ENCODE assay signal across 8 mouse cellular contexts in genomic region chr12:111678670-111678933, GRCm38 (mm10). TPM values are rescaled to one million over a fixed set of nuclear protein-coding genes. Genes with fewer than 3 reads are reported as not detected.
A peak's percentile ranks its signal among the peaks of the same experiment; 100 is the strongest.
DNase-seq lines count a peak whose midpoint lies in the region; ATAC-seq and TF ChIP-seq lines count a peak whose summit lies in the region.

No protein-coding gene starts in this region.

- peak overlapping the region; percentile 82 for H3K9ac ChIP-seq in kidney, embryonic 14.5 days (ENCODE audit: low read depth, low read length)
- H3K9ac ChIP-seq in hindbrain, embryonic 14.5 days = peak overlapping the region; percentile 70
- H3K9ac ChIP-seq in midbrain, embryonic 14.5 days (replicated peaks; ENCODE audit: low read length) = peak overlapping the region; percentile 65

- DNase-seq in kidney, adult 9 months = no peak
- DNase-seq in hindbrain, embryonic 14.5 days (ENCODE audit: low spot score) = no peak
- DNase-seq in midbrain, embryonic 14.5 days = no peak
- no peak for DNase-seq in adrenal gland, adult 8-10 months
- no peak for DNase-seq in layer of hippocampus, postnatal 14 days (ENCODE audit: low spot score in 2 of 2)
- DNase-seq in gastrocnemius, postnatal 4 days (ENCODE audit: low spot score in 2 of 2) = no peak

- H3K27ac ChIP-seq in kidney, embryonic 14.5 days (ENCODE audit: low read depth, low read length) = no peak overlapping the region
- no peak overlapping the region for H3K27ac ChIP-seq in cortical plate, adult 2 months (ENCODE audit: insufficient read depth, low read length)
- no peak overlapping the region for H3K27ac ChIP-seq in hindbrain, embryonic 14.5 days
- H3K27ac ChIP-seq in midbrain, embryonic 14.5 days (replicated peaks; ENCODE audit: low read depth, low read length) = no peak overlapping the region

- no peaks in the 10 kb centered on the region for H3K9me3 ChIP-seq in kidney, embryonic 14.5 days (ENCODE audit: control insufficient read depth, low read length)
- H3K9me3 ChIP-seq in hindbrain, embryonic 14.5 days (ENCODE audit: control insufficient read depth, low read length) = no peaks in the 10 kb centered on the region
- no peaks in the 10 kb centered on the region for H3K9me3 ChIP-seq in midbrain, embryonic 14.5 days (ENCODE audit: control insufficient read depth, low read length)

- H3K4me2 ChIP-seq in kidney, embryonic 14.5 days (replicated peaks; ENCODE audit: low read depth, low read length) = peak overlapping the region; percentile 91
- H3K4me2 ChIP-seq in hindbrain, embryonic 14.5 days (replicated peaks) = peak overlapping the region; percentile 79
- H3K4me2 ChIP-seq in midbrain, embryonic 14.5 days (ENCODE audit: low read length) = peak overlapping the region; percentile 93

- ATAC-seq in kidney, embryonic 14.5 days (ENCODE audit: low FRiP score, low TSS enrichment) = no peak
- ATAC-seq in hindbrain, embryonic 14.5 days (ENCODE audit: low FRiP score) = no peak
- no peak for ATAC-seq in midbrain, embryonic 14.5 days (ENCODE audit: low FRiP score, low TSS enrichment)

- H3K27me3 ChIP-seq in kidney, embryonic 14.5 days (ENCODE audit: control insufficient read depth, insufficient read depth, low read length) = peaks cover 10% of the 10 kb centered on the region
- H3K27me3 ChIP-seq in hindbrain, embryonic 14.5 days (ENCODE audit: control insufficient read depth, insufficient read depth, low read length) = no peaks in the 10 kb centered on the region
- H3K27me3 ChIP-seq in midbrain, embryonic 14.5 days (ENCODE audit: control insufficient read depth, insufficient read depth, low read length) = no peaks in the 10 kb centered on the region

- H3K36me3 ChIP-seq in kidney, embryonic 14.5 days (ENCODE audit: control insufficient read depth, insufficient read depth, low read length) = peaks cover 16% of the 10 kb centered on the region
- H3K36me3 ChIP-seq in hindbrain, embryonic 14.5 days (replicated peaks; ENCODE audit: control insufficient read depth, insufficient read depth) = peaks cover 18% of the 10 kb centered on the region; the same call in 1 of the 2 replicates
- 0 out of 2 replicates have a peak, but pooled peaks cover 15% of the 10 kb centered on the region for H3K36me3 ChIP-seq in midbrain, embryonic 14.5 days (ENCODE audit: control insufficient read depth, insufficient read depth, low read length)

- WGBS in kidney, embryonic 14.5 days = 7% methylated on average over 13 of the region's 13 CpGs
- 9% methylated on average over 13 of the region's 13 CpGs for WGBS in hindbrain, embryonic 14.5 days
- 9% methylated on average over 13 of the region's 13 CpGs for WGBS in midbrain, embryonic 14.5 days

- no peak for TF ChIP-seq POLR2A in cortical plate, adult 2 months (IDR thresholded peaks at IDR 0.05; ENCODE audit: extremely low read depth, insufficient read depth, low read length)

- TF ChIP-seq CTCF in cortical plate, adult 2 months (IDR thresholded peaks at IDR 0.05; ENCODE audit: extremely low read depth, insufficient read depth, low read length) = no peak

- H3K4me3 ChIP-seq in kidney, embryonic 14.5 days (ENCODE audit: low read length) = peak overlapping the region; percentile 94
- H3K4me3 ChIP-seq in cortical plate, adult 2 months (ENCODE audit: insufficient read depth, low read length) = peak overlapping the region; percentile 71
- H3K4me3 ChIP-seq in hindbrain, embryonic 14.5 days (replicated peaks; ENCODE audit: low read length) = peak overlapping the region; percentile 87
- H3K4me3 ChIP-seq in midbrain, embryonic 14.5 days (replicated peaks; ENCODE audit: low read depth, low read length) = peak overlapping the region; percentile 90

- H3K4me1 ChIP-seq in kidney, embryonic 14.5 days (ENCODE audit: control insufficient read depth, insufficient read depth, low read length) = peaks cover 16% of the 10 kb centered on the region
- peaks cover 10% of the 10 kb centered on the region for H3K4me1 ChIP-seq in cortical plate, adult 2 months (ENCODE audit: control insufficient read depth, insufficient read depth, low read length)
- peaks cover 17% of the 10 kb centered on the region for H3K4me1 ChIP-seq in hindbrain, embryonic 14.5 days (replicated peaks; ENCODE audit: control insufficient read depth, insufficient read depth, low read length)
- H3K4me1 ChIP-seq in midbrain, embryonic 14.5 days (ENCODE audit: control insufficient read depth, insufficient read depth, low read length) = peaks cover 14% of the 10 kb centered on the region

RNA-seq across cellular contexts. Expression of gene Trmt61a, which starts 0.7 kb away (rescaled TPM):
- polyA plus RNA-seq in kidney, embryonic 14.5 days (2014; fragmentation: Nextera tagmentation; extraction: Ambion mirVana) = 6.7 and 11.9 TPM in 2 replicates
- 20.0 and 20.8 TPM in 2 replicates for polyA plus RNA-seq in cortical plate, adult 2 months (2012; rRNA removed)
- polyA plus RNA-seq in hindbrain, embryonic 14.5 days (2014; fragmentation: Nextera tagmentation; extraction: Ambion mirVana) = 6.1 and 7.2 TPM in 2 replicates
- polyA plus RNA-seq in midbrain, embryonic 14.5 days (2014; fragmentation: Nextera tagmentation; extraction: Ambion mirVana) = 7.0 and 8.0 TPM in 2 replicates
- total RNA-seq in adrenal gland, adult 8-10 months (2022) = 10 to 100 TPM; 12.8 to 16.6 (median 16.0) TPM
- total RNA-seq in layer of hippocampus, postnatal 14 days (2021) = 10 to 100 TPM; 15.6 to 17.5 TPM
- total RNA-seq in gastrocnemius, postnatal 4 days (2021) = 1 to 10 TPM; 7.3 to 7.9 TPM

RNA-seq across cellular contexts. Expression of gene Ckb, which starts 6.5 kb away (rescaled TPM):
- polyA plus RNA-seq in kidney, embryonic 14.5 days (2014; fragmentation: Nextera tagmentation; extraction: Ambion mirVana) = 81.5 and 88.5 TPM in 2 replicates
- polyA plus RNA-seq in cortical plate, adult 2 months (2012; rRNA removed) = 3,152 and 3,325 TPM in 2 replicates
- 1,434 and 1,576 TPM in 2 replicates for polyA plus RNA-seq in hindbrain, embryonic 14.5 days (2014; fragmentation: Nextera tagmentation; extraction: Ambion mirVana)
- polyA plus RNA-seq in midbrain, embryonic 14.5 days (2014; fragmentation: Nextera tagmentation; extraction: Ambion mirVana) = 1,414 and 1,526 TPM in 2 replicates
- total RNA-seq in adrenal gland, adult 8-10 months (2022) = 100 to 1,000 TPM in 1 of 4 experiments, 10 to 100 TPM in 3; 50.3 to 118 (median 79.5) TPM
- total RNA-seq in layer of hippocampus, postnatal 14 days (2021) = 1,000 to 10,000 TPM; 1,245 to 1,280 TPM
- 10 to 100 TPM; 48.6 to 61.8 TPM for total RNA-seq in gastrocnemius, postnatal 4 days (2021)

RNA-seq across cellular contexts. Expression of gene Bag5, which starts 34.5 kb away (rescaled TPM):
- 45.2 and 49.7 TPM in 2 replicates for polyA plus RNA-seq in kidney, embryonic 14.5 days (2014; fragmentation: Nextera tagmentation; extraction: Ambion mirVana)
- polyA plus RNA-seq in cortical plate, adult 2 months (2012; rRNA removed) = 49.6 and 51.0 TPM in 2 replicates
- 65.5 and 71.6 TPM in 2 replicates for polyA plus RNA-seq in hindbrain, embryonic 14.5 days (2014; fragmentation: Nextera tagmentation; extraction: Ambion mirVana)
- 67.3 and 72.9 TPM in 2 replicates for polyA plus RNA-seq in midbrain, embryonic 14.5 days (2014; fragmentation: Nextera tagmentation; extraction: Ambion mirVana)
- 10 to 100 TPM; 39.2 to 41.7 (median 40.0) TPM for total RNA-seq in adrenal gland, adult 8-10 months (2022)
- 10 to 100 TPM; 42.0 to 44.4 TPM for total RNA-seq in layer of hippocampus, postnatal 14 days (2021)
- total RNA-seq in gastrocnemius, postnatal 4 days (2021) = 10 to 100 TPM; 27.5 to 32.1 TPM

RNA-seq across cellular contexts. Expression of gene Apopt1, which starts 34.5 kb away (rescaled TPM):
- 63.1 and 63.4 TPM in 2 replicates for polyA plus RNA-seq in kidney, embryonic 14.5 days (2014; fragmentation: Nextera tagmentation; extraction: Ambion mirVana)
- polyA plus RNA-seq in cortical plate, adult 2 months (2012; rRNA removed) = 48.4 and 52.6 TPM in 2 replicates
- 48.2 and 61.4 TPM in 2 replicates for polyA plus RNA-seq in hindbrain, embryonic 14.5 days (2014; fragmentation: Nextera tagmentation; extraction: Ambion mirVana)
- 57.6 and 66.0 TPM in 2 replicates for polyA plus RNA-seq in midbrain, embryonic 14.5 days (2014; fragmentation: Nextera tagmentation; extraction: Ambion mirVana)
- 10 to 100 TPM; 65.7 to 82.3 (median 74.3) TPM for total RNA-seq in adrenal gland, adult 8-10 months (2022)
- total RNA-seq in layer of hippocampus, postnatal 14 days (2021) = 10 to 100 TPM; 38.5 to 40.0 TPM
- total RNA-seq in gastrocnemius, postnatal 4 days (2021) = 10 to 100 TPM; 36.1 to 40.1 TPM

Comparison
In these comparisons a context has a peak if more than half of its experiments do, and no peak if none do; other contexts are left out.
1. RNA of gene Ckb, which starts 6.5 kb away (polyA plus RNA-seq): 3,152 to 3,325 TPM in cortical plate, adult 2 months, 1,434 to 1,576 TPM in hindbrain, embryonic 14.5 days and 1,414 to 1,526 TPM in midbrain, embryonic 14.5 days; 81.5 to 88.5 TPM in kidney, embryonic 14.5 days; every median in the first group is over 10 times any median in the second.
2. Peak in every context shown above with its lines, with median percentiles within 50 percentile points of each other: H3K4me2 ChIP-seq, H3K4me3 ChIP-seq and H3K9ac ChIP-seq.